ENCODE assay signal across 20 mouse cellular contexts in genomic region chr4:137556673-137557210, GRCm38 (mm10). TPM values are rescaled to one million over a fixed set of nuclear protein-coding genes. Genes with fewer than 3 reads are reported as not detected.
"Had no signal": no experiment of that assay in that cellular context is flagged by ENCODE, and none has a peak within 500 bp of the region (broad histone marks: within the 10 kb centered on the region; RNA-seq: fewer than 3 reads in every experiment).

No protein-coding gene starts in this region.

- H3K4me1 ChIP-seq: lung, embryonic 15.5 days; megakaryocyte, embryonic 14.5 days; midbrain, embryonic 13.5 days; midbrain, embryonic 15.5 days; neural tube, embryonic 12.5 days had no signal

- ATAC-seq: liver, postnatal 0 days; lung, postnatal 0 days; midbrain, embryonic 13.5 days; midbrain, embryonic 15.5 days had no signal

- H3K27me3 ChIP-seq: lung, embryonic 15.5 days; midbrain, embryonic 13.5 days; midbrain, embryonic 15.5 days; neural tube, embryonic 12.5 days had no signal

- H3K4me3 ChIP-seq: lung, embryonic 15.5 days; midbrain, embryonic 13.5 days; midbrain, embryonic 15.5 days; neural tube, embryonic 12.5 days had no signal

- H3K27ac ChIP-seq: lung, embryonic 15.5 days; macrophage; midbrain, embryonic 13.5 days; midbrain, embryonic 15.5 days; neural tube, embryonic 12.5 days had no signal

- H3K9ac ChIP-seq: liver, postnatal 0 days; lung, embryonic 15.5 days; midbrain, embryonic 15.5 days; neural tube, embryonic 12.5 days had no signal

- H3K36me3 ChIP-seq: midbrain, embryonic 15.5 days had no signal

- DNase-seq: liver, postnatal 0 days; lung, adult 2 months; lung, postnatal 14 days; lung, postnatal 36 days; right cerebral cortex, postnatal 14 days; thymus, adult 18-20 months; thymus, postnatal 14 days; thymus, postnatal 36 days had no signal

- H3K4me2 ChIP-seq: lung, embryonic 15.5 days; midbrain, embryonic 11.5 days; midbrain, embryonic 13.5 days; midbrain, embryonic 15.5 days; neural tube, embryonic 12.5 days had no signal

- H3K9me3 ChIP-seq: lung, embryonic 15.5 days; megakaryocyte, embryonic 14.5 days; midbrain, embryonic 13.5 days; midbrain, embryonic 15.5 days; neural tube, embryonic 12.5 days had no signal

RNA-seq across cellular contexts. Expression of gene Ldlrad2, which starts 17.6 kb away (rescaled TPM):
- polyA plus RNA-seq: liver, postnatal 0 days; lung, adult 2 months; macrophage; midbrain, embryonic 11.5 days; midbrain, embryonic 15.5 days; neural tube, embryonic 12.5 days; neural tube, embryonic 14.5 days; stomach, embryonic 14.5 days; stomach, embryonic 16.5 days; thymus, postnatal 0 days had no signal
